Mouse (Mus musculus) heart, postnatal 14 days (tissue): ENCODE results near the gene Pnrc1. TPM values are rescaled to one million over a fixed set of nuclear protein-coding genes. Genes with fewer than 3 reads are reported as not detected.
"Not testable (repeated sequence)": the region's sequence is repeated elsewhere in the genome, so short reads cannot be mapped to it uniquely, and the experiment has no call there.

Experiments
- DNase-seq, 2 experiments: peaks; one replicate each; pipeline ENCODE4 v3.0.0; 2021 to 2022
- intact Hi-C: fragments of 180-260 bp; cut with DNase I; formaldehyde crosslinking; loops from one replicate; pipeline ENCODE4 v1.15.1; 2025
- long read RNA-seq, 2 experiments: library from polyadenylated mRNA; stranded (forward); transcript quantifications; one replicate each; pipeline ENCODE4 v2.0.0; 2021
- total RNA-seq, 2 experiments: library from RNA; stranded (reverse); gene quantifications; 2 replicates each; pipeline ENCODE4 v1.2.3; 2021

The Pnrc1 gene
- 100 to 1,000 TPM; 133 to 143 TPM for total RNA-seq
- long read RNA-seq, experiment 1, transcript Pnrc1-201 (2 exons, 1,648 nt) = major isoform, 102 of 107 reads
- long read RNA-seq, experiment 1, partial matches to known transcripts = 0 of 107 reads
- long read RNA-seq, experiment 1, other reads (novel, unspliced or antisense) = 4 of 107 reads
- long read RNA-seq, experiment 2, transcript Pnrc1-201 (2 exons, 1,648 nt) = major isoform, 62 of 69 reads
- long read RNA-seq, experiment 2, partial matches to known transcripts = 0 of 69 reads
- long read RNA-seq, experiment 2, other reads (novel, unspliced or antisense) = 6 of 69 reads

DNA sequence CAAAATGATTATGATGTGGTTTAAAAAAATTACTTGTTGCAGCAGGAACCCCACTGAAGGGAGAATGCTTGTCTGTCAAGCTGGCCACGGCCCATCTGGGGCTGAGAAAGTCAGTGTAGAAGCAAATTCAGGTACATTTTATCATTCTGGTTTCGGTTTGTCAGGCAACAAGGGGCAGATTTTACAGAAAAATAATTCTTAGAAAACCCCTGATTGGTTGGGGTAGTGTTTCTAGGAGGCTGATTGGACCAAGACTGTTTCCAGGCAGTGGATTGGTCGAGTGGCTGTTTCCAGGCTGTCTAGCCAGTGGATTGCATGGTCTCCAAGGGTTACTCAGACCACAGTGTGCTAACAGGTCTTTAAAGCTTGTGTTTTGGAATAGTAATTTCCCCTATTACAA is at the start of gene Pnrc1:
TSS of gene Pnrc1 (minus strand) at position 162 of the 400 bp plus-strand sequence.
- DNase-seq = peak; percentile 31 to 38
- intact Hi-C loops = no loop called here

DNA sequence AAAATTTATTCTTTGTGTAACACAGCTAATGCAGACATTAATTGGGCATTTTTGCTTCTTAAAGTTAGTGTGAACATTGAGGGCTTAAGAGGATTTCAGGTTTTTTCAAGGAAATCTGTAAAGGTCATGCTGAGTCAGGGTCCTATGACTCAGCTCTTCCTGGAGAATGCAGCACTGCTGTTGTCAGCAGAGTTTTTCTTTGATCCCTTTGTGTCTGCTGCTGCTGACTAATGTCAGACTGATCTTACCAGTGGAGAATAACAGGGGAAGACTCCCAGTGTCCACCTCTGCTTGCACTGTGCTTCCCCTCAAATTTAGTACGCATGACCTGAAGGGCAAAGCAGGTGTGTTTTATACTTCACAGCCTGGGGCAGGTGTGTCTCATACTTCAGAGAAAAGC is 48.0 kb upstream of the Pnrc1 start:
- intact Hi-C loops = no loop called here

DNA sequence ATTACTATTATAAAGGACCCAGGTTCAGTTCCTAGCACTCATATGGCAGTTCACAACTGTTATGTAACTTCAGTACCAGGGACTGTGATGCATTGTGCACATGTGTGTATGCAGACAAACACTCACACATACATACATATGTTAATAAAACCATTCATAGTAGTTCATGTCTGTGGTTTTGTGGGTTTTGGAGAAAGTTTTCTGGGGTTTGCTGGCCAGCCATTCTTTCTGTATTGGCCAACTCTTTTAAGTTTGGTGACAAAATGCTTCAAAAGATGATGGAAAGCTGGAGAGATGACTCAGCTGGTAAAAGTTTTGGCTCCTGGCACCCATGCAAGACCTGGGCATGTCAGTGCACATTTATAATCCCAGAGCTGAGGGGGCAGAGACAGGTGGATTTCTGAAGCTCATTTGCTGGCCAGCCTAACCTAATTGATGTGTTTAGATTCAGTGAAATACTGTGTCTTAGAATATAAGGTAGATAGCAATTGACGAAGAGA is 43.0 kb upstream of the Pnrc1 start:
- intact Hi-C loops = no loop called here

More for the DNA sequence above, 48.0 kb upstream of the Pnrc1 start:
- DNase-seq = no peak

DNA sequence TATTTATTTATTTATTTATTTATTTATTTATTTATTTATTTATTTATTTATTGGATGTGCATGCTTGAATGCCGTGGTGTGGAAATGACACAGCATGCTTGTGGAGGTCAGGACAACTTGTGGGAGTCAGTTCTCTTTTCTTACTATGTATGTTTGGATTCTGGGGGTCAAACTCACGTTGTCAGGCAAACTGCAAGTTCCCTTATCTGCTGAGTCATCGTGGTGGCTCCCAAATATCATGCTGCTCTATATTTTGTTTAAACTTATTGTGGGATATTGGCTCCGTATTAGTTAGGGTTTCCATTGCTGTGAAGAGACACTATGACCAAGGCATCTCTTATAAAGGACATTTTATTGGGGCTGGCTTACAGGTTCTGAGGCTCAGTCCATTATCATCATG is 41.2 kb upstream of the Pnrc1 start:
- intact Hi-C loops = no loop called here
- DNase-seq = no peak

More for the DNA sequence above, 43.0 kb upstream of the Pnrc1 start:
- DNase-seq = no peak

DNA sequence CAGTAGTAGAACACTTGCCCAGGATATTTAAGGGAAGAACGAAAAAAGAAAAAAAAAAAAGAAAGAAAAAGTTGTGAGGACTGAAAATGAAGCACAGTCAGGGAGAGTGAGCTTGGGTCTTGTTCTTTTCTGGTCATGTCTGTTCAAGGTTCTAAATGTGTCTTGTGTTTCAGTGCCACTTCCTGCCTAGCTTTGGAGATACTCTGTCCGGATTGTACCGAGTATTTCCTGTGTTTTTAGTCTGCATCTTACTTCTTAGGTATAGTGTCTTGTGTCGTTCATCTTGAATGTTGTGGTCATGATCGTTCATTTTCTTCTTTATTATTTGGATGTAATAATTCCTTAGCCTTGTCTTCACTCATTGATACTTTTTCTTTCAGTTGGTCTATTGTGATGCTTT is 25.9 kb upstream of the Pnrc1 start:
- intact Hi-C loops = no loop called here

DNA sequence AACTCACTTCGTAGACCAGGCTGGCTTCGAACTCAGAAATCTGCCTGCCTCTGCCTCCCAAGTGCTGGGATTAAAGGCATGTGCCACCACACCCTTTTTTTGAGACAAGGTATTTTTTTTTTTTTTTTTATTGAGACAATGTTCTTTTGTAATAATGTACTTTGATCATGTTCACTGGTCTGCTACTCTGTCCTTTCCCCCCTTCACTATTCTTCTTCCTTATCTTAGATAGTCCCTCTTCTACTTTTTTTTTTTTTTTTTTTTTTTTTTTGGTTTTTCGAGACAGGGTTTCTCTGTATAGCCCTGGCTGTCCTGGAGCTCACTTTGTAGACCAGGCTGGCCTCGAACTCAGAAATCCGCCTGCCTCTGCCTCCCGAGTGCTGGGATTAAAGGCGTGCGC is 24.2 kb upstream of the Pnrc1 start:
- DNase-seq, intact Hi-C loops: not testable (repeated sequence)

More for the DNA sequence above, 25.9 kb upstream of the Pnrc1 start:
- no peak for DNase-seq

DNA sequence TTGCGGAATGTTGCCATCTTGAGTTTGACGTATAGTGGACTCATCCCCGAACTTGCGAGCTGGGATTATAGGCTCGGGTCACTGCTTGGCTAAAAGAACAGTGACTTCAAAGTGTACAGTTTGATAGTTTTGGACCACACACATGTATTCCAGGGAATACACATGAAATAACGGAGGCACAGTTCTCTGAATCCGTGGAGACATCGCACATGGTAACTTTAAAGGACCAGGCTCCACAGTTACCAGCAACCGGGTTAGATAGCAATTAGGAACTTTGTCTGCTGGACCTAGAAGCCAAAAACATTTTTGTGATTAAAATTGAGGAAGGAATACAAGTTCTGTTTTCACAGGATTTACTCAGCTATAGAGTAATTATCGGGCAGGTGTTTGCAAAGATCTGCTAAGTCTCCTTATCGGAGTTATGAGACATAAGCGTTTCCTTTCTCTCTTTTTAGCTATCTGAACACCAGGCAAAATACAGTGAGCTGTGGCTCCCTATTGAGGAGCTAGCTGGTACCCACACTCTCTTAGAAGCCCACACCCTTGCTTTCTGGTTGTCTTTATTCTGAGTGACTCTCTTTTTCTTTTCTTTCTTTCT is 21.0 kb upstream of the Pnrc1 start:
- DNase-seq = no peak
- intact Hi-C loops = no loop called here

DNA sequence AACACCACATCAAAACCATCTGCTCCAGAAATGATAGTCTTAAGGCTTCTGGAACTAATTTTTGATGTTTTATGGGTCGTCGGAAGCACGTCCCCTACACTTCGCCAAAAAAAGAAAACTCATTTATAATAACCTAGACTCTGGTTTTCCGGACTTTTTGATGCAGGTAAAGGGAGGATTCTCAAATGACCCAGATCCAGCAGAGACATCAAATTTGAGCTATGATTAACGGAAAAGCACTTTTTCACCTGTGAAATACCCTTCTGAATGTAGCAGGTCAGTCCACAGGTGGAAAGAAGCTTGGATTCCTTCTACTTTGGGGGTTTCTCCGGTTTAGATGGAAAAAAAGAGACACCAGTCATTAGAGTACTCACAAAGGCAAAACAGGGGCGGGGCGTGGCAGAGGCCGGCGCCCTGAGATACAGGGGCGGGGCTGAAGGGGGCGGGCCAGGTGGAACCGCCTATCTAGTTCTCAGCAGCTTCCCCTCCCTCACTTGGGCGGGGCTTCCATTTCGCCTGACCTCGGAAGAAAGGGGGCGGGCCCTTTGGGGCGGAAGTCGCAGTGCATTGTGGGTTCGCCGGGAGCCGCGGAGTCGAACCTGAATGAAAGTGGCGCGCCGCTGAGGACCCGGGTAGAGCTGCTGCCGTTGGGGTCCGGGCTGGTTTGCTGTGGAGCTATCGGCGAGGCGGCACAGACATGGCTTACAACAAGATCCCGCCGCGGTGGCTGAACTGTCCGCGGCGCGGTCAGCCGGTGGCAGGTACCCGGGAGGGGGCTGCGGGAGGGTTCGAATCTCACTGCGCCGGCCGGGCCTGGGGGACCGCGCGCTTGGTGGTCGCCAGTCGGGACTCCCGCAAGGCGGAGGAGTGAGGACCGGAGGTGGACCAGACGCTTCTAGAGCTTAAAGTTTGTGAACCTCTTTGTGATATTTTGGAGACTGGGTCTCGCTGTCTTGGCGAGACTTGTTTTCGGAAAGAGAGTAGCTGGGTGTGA is 20.1 kb upstream of the Pnrc1 start, which contains the start of gene Rngtt:
TSS of gene Rngtt (plus strand) at position 548 of the 994 bp plus-strand sequence.
- intact Hi-C loops = no loop called here
- peak; percentile 94 to 97 for DNase-seq

DNA sequence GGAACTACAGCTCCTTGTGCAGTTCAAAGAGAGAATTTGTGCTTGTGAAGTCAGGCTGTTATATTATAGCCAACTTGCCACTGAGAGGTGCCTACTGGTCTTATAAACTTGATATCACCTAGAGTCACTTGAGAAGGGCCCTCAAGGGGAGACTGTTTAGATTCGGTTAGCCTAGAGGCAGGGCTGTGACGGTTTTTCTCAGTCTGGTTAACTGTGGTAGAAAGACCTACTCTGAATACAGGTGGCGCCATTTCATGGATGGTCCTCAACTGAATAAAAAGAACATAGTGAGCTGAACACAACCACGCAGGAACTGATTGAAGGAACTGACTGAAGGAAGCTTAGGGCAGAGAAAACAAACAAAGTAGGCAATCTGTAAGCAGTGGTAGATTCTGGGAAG is 17.2 kb upstream of the Pnrc1 start:
- intact Hi-C loops = no loop called here
- DNase-seq = no peak

DNA sequence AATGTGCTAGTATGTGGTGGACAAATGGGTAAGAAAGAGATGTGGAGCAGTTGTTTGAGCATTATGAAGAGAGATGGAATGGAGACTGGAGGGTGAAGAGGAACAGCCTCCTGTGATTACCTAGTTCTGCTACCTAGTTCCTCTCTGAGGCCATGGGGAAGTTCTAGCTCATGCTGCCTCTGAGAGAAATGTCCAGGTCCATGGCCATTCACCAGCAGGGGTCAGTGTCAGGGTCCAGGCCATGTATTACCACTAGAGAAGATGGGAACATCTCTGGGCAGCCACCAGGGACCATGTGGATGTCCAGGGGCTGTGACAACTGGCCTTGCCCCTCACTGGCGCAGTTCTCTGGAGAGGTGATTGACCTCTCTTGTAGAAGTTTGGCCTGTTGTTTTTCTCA is 13.1 kb upstream of the Pnrc1 start:
- DNase-seq = no peak
- intact Hi-C loops = no loop called here

DNA sequence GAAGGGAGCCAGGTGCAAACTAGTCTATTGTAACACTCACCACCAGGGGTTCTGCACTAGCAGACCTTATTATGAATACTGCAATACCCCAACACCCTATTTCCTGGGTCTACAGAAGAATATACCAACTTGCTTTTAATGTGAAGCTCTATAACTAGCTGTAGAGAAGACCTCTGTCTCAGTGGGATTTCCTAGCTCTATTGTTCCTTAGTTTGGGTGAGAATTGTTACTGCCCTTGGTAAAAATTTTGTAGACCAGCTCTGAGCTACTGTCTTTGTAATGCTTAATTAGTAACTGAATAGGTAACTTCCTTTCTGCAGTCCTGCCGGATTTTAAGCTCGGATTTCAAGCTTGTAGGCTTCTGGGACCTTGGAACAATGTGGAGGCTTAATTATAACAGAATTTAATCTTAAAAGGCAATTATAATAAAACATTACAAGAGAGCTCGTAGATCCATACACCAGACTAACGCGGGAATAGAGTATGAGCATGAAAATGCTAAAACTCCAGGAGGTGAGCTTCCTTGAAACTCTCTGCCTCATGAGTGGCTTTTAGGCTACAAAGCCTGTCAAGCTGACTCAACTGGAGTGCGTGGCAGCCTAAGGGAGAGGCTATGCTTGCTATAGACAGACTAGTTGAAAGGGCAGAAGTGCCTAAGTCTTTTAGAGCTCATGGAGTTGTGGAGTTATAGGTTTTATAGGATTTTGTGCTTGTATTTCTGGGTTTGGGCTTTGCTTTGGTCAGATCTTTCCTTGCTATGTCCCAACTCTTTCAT is 11.1 kb upstream of the Pnrc1 start:
- DNase-seq, intact Hi-C loops: not testable (repeated sequence)

DNA sequence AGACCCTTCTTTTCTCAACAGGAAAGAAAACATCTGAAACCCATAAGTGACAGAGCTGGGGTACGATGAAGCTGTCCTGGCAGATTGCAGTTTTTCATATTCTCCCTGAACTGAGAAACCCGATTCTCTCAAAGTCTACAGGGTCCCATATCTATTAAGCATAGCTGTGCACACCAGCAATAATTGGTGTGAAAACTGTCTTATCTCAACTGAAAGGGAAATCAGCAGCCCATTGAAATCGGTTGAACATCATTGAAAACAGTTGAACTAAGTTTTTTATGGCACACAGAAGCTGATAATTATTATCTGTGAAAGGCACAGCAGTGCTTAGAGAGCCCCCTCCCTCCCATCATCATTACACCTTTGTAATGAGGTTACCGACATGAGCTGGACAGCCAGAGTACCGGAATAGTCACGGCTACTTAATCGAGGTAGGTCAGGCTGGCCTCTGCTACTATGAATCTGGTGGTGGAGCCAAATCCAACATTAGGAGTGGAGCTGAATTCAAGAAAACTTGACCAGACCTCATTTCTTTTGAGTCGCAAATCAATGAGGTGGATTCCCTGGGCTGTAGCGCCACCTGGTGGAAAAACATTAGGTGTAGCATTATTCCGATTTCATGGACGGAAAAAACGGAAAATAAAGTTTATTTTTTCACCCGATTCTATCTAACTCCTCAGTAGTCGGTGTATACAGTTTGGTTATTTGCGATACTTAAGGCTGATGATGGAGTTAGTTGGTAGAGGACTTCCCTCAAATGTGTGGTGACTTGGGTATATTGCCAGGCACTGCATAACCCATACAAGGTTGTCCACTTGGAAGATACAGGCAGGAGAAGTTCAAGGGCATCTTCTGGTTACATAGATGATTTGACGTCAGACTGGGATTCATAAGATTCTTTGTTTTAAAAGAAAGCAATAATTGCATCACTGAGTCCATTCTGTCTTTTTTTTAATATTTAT is 2.7 kb upstream of the Pnrc1 start:
- intact Hi-C loops = loop anchor here (1.0 to 2.0 kb wide), 3 partner anchors 88 to 168 kb away; no protein-coding TSS in a partner anchor
- peak; percentile 81 to 90 for DNase-seq

DNA sequence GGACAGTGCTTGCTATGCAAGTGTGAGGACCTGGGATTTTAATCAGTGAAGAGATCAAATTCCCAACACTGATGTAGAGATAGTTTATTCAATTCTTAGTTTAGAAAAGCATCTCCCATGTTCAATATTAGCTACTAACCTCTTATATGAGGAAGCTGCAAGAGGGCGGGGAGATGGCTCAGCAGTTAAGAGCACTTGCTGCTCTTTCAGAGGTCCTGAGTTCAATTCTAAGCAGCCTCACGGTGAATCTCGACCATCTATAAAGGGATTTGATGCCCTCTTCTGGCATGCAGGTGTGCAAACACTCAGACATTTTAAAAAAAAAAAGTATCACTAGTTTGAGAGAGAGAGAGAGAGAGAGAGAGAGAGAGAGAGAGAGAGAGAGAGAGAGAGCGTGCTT is 915 bp upstream of the Pnrc1 start:
- intact Hi-C loops = no loop called here
- no peak for DNase-seq

DNA sequence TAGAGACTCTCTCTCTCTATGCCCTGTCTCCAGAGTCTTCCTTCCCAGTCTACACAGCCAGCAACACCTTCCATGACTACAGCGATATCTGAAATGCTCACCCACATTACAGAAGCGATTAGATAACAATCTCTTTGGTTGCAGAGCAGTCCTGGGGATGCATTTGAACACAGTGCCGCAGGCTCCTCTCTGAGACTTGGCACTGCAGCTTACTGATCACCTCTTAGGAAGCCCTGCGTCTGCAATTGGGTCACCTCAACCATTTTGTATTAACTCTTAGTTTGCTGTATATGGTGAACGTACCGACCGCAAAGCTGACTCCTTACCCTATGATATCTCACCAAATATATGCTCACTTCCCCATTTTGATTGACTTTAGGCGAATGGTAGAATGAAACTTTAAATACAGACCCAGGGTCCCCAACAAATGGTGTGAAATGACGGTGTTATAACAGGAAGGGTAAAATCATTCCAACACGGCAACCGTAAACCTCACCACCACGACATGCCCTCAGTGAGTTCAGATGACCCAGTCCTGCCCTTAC is 785 bp downstream of the Pnrc1 start:
- intact Hi-C loops = loop anchor here (10.0 kb wide), 1 partner anchor 254 kb away; the partner anchor contains the start of gene Ube2j1
- no peak for DNase-seq

DNA sequence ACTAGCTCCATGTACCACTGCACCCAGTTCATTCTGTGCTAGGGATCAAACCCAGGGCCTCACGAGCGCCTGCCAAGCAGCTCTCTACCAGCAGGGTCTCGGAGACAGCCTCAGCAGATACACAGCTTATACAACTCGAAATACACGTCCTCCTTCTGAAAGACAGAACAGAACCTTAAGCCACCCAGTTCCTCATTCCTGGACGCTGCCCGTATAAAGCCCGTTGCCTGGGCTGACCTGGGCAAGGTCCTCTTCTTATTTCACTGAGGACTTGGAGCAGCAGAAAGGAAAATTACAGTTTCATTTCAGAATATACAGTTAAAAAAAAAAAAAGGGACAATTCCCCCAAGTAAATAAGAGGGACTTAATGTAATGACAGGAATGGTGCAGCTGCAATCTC is 4.5 kb downstream of the Pnrc1 start:
- intact Hi-C loops = loop anchor here (10.0 kb wide), 1 partner anchor 251 kb away; the partner anchor contains the start of gene Ube2j1
- no peak for DNase-seq

DNA sequence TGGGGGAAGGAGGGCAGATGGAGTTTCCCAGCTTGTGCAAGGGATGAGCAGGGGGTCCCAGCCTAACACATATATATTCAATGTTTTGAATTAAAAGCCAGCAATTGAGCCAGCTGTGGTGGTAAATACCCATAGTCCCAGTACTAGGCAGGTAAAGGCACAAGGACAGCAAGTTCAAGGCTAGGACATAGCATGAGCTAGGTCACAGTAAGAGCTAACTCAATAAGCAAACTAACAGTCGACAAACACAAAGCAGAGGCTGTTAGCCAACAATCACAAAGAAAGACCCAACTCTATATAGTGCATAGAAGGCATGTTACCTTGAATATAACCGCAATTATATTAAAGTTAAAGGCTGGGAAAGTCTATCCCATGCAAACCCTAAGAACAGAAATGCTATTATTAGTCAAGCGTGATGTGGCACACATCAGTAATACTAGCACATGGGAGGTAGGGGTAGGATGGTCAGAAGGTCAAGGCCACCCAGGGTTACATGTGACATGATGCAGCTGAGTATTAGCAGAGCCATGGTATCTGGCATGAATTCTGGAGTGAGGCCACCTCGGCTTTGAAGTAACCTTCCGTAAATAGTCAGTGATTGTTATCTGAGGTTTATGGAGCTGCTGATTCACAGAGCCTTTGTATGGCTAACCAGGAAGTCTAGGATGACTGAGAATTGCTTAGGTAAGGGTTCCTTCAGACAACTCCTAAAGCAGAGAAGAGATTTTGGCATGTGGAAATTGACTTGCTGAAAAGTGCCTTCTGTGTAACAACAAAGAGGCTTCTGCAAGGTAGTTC is 5.7 kb downstream of the Pnrc1 start:
- intact Hi-C loops = loop anchor here (5.0 to 10.0 kb wide), 2 partner anchors 37 to 249 kb away; partner anchors contain the start of gene Ube2j1
- DNase-seq = no peak
